Mouse (Mus musculus): ENCODE measurements around the gene Clrn3.
"Not testable (repeated sequence)": the region's sequence is repeated elsewhere in the genome, so short reads cannot be mapped to it uniquely, and the experiment has no call there.

Clrn3 gene

GRCm38 (mm10) chr7:135537341-135537901, 9.0 kb upstream of the Clrn3 start, which contains the start of gene Ptpre:
TSS of gene Ptpre (plus strand) at chr7:135537481.
- DNase-seq (ENCODE audit: low read depth, low spot score): peak; percentile 91

- no peak for DNase-seq (ENCODE audit: low read depth, low spot score)
These were observed 7.5 kb upstream of the Clrn3 start for GRCm38 (mm10) chr7:135535908-135536307.

- DNase-seq (ENCODE audit: low read depth, low spot score): peak; percentile 50
These were observed 6.2 kb upstream of the Clrn3 start for GRCm38 (mm10) chr7:135534548-135535189.

GRCm38 (mm10) chr7:135529068-135529467, 614 bp upstream of the Clrn3 start:
- no peak for DNase-seq (ENCODE audit: low read depth, low spot score)

GRCm38 (mm10) chr7:135527169-135527568, 1.3 kb downstream of the Clrn3 start:
- no peak for DNase-seq (ENCODE audit: low read depth, low spot score)

GRCm38 (mm10) chr7:135526574-135527152, 1.8 kb downstream of the Clrn3 start:
- DNase-seq (ENCODE audit: low read depth, low spot score): no peak

- no peak for DNase-seq (ENCODE audit: low read depth, low spot score)
These were observed 4.0 kb downstream of the Clrn3 start for GRCm38 (mm10) chr7:135524424-135524967.

GRCm38 (mm10) chr7:135523981-135524380, 4.5 kb downstream of the Clrn3 start:
- no peak for DNase-seq (ENCODE audit: low read depth, low spot score)

GRCm38 (mm10) chr7:135521755-135522512, 6.5 kb downstream of the Clrn3 start:
- no peak for DNase-seq (ENCODE audit: low read depth, low spot score)

GRCm38 (mm10) chr7:135520241-135520640, 8.2 kb downstream of the Clrn3 start:
- no peak for DNase-seq (ENCODE audit: low read depth, low spot score)

GRCm38 (mm10) chr7:135517191-135517590, 11.3 kb downstream of the Clrn3 start:
- no peak for DNase-seq (ENCODE audit: low read depth, low spot score)

GRCm38 (mm10) chr7:135511723-135512122, 16.7 kb downstream of the Clrn3 start:
- DNase-seq (ENCODE audit: low read depth, low spot score): no peak

GRCm38 (mm10) chr7:135510431-135510830, 18.0 kb downstream of the Clrn3 start:
- DNase-seq (ENCODE audit: low read depth, low spot score): no peak

- DNase-seq (ENCODE audit: low read depth, low spot score): peak; percentile 47
These were observed 19.2 kb downstream of the Clrn3 start for GRCm38 (mm10) chr7:135509272-135509671.

- DNase-seq (ENCODE audit: low read depth, low spot score): no peak
These were observed 19.9 kb downstream of the Clrn3 start for GRCm38 (mm10) chr7:135508602-135509001.

GRCm38 (mm10) chr7:135506506-135506905, 21.9 kb downstream of the Clrn3 start:
- DNase-seq (ENCODE audit: low read depth, low spot score): not testable (repeated sequence)

GRCm38 (mm10) chr7:135499403-135499802, 29.1 kb downstream of the Clrn3 start:
- DNase-seq (ENCODE audit: low read depth, low spot score): no peak

- no peak for DNase-seq (ENCODE audit: low read depth, low spot score)
These were observed 29.8 kb downstream of the Clrn3 start for GRCm38 (mm10) chr7:135498565-135499186.

- no peak for DNase-seq (ENCODE audit: low read depth, low spot score)
These were observed 33.2 kb downstream of the Clrn3 start for GRCm38 (mm10) chr7:135495303-135495702.

GRCm38 (mm10) chr7:135490500-135490886, 38.0 kb downstream of the Clrn3 start:
- no peak for DNase-seq (ENCODE audit: low read depth, low spot score)

- DNase-seq (ENCODE audit: low read depth, low spot score): no peak
These were observed 38.5 kb downstream of the Clrn3 start for GRCm38 (mm10) chr7:135489724-135490499.
